Mouse (Mus musculus): ENCODE measurements around the gene Pdpk1.
"Not testable (repeated sequence)": the region's sequence is repeated elsewhere in the genome, so short reads cannot be mapped to it uniquely, and the experiment has no call there.

The Pdpk1 gene

DNA sequence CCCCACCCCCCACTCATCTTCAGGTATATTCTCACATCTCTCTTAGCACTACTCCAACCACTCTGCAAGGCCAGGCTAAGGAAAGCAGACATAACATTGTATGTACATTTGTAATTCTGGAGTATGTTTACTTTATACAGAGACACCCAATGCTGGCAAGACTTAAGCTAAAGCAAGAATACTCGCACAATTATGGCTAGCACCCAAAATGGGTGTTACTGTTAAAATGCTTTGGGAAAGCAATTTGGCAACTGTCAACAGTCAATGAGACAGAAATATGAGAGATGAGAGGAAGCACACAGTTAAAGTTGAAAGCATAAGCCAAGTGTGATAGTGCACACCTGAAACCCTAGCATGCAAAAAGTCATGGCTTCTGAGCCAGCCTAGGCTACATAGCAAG, 39.5 kb downstream of the Pdpk1 start:
- DNase-seq = no peak

DNA sequence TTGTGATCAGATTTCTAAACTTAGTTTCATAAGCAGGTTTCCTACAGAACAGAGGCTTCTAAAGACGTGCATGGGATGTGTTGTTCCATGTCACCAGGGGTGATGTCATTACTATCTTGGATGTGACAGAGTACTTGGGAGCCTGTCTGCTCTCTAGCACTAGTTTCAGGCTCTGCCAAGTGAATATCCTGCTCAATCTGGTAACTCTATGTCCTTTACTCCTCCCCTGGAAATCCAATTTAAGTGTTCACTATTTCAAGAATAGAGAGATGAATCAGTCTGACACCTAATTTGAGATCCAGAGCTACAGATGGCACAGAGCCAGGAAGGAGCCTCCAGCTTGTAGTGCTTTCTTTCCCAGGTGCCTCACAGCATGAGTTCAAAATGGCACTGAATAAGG, 41.8 kb downstream of the Pdpk1 start:
- no peak for DNase-seq

DNA sequence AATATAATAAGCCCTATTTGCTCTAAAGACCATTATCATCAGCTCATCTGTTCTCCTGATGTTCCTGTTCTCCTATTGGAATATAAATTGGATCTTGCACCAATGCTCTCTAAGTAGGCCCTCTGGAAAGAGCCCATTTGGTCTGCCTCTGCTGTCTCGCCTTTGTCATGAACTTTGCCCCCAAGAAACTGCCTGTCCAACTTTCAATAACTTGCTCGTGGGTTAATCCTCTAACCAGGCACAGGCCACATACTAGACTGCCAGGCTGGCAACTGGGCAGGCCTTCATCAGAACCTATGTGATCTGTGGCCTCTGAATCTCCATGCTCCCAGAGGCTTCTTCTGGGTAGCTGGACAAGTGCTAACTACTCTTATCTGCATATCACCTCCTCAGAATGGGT, 45.6 kb downstream of the Pdpk1 start:
- peak; percentile 57 to 59 for DNase-seq

DNA sequence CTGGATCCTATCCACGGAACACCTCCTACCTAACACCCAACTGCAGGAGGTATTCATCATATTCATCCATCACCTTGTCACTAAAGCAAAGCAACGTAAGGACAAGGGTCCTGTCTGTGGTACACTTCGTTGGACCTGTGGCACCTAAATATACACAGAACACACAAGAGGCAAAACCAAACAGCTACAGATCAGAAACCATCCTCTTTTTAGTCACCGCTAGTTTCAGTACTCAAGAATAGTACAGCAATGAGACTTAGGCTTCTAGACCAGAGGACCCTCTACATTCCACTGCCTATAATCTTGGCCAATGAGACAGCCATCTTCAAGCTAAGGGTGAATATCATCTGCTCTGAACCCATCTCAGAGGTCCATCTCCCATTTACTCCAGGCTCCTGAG, 52.4 kb downstream of the Pdpk1 start:
- DNase-seq = no peak

DNA sequence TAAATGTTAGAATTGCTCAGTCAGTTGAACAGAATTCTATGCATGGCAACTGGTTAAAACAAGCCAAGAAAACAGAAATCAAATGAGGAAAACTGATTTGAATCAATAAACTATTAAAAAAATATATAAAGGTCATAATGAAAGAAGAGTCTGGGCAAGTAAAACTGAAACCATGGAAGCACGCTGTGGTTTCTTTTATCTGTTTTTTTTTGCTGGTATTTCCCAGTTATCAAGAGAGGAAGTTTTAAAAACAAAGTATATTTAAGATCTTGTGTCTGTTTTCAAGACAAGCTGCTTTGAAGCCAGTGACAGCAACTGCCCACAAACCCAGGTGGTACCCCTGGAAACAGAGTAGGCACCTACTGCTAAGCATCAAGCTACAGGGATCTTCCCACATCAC, 60.1 kb downstream of the Pdpk1 start:
- DNase-seq = no peak

DNA sequence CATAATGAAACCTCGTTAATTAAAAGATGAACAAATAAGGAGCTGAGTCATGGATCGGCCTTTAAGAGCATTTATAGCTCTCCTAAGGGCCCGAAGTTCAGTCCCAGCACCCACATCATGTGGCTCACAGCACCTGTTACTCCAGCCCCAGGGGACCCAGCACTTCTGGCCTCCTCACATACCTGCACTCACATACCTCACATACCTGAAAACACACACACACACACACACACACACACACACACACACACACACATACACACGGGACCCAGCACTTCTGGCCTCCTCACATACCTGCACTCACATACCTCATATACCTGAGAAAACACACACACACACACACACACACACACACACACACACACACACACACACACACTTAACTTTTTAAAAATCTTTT, 64.3 kb downstream of the Pdpk1 start:
- DNase-seq = not testable (repeated sequence)

DNA sequence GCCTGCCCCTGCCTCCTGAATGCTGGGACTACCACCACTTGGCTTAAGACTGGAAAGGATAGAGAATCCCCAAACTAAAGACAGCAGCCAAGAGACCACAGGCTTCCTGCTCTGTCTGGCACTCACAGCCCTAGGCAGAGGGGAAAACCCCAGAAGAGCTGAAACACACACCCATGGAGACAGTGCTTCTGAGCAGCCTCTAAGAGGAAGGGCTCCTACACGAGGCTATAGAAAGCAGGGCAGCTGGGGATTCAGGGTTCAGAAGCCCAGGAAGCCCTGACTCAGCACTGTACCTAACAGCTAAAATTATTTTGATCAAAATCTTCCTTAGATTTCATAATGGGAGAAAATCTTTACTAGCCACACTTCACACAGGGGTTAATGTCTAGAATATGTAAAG, 66.1 kb downstream of the Pdpk1 start:
- no peak for DNase-seq

DNA sequence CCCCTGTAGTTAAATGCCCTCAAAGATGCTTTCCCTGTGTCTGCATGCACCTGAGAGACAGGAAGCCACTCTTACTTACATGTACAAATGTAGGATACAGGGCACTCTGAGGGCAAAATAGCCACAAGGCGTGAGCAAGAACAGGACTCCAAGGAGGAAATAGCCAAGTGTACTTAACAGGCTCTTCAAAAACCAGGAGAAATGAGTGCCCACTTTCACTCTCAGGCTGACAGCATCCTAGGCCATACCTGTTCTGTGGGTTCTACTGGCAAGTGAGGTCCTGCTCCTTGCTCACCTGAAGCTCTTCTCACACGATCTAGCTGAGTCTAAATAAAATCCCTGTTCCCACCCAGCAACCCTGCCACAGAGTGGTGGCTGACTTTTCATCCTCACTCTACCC, 73.6 kb downstream of the Pdpk1 start:
- no peak for DNase-seq

DNA sequence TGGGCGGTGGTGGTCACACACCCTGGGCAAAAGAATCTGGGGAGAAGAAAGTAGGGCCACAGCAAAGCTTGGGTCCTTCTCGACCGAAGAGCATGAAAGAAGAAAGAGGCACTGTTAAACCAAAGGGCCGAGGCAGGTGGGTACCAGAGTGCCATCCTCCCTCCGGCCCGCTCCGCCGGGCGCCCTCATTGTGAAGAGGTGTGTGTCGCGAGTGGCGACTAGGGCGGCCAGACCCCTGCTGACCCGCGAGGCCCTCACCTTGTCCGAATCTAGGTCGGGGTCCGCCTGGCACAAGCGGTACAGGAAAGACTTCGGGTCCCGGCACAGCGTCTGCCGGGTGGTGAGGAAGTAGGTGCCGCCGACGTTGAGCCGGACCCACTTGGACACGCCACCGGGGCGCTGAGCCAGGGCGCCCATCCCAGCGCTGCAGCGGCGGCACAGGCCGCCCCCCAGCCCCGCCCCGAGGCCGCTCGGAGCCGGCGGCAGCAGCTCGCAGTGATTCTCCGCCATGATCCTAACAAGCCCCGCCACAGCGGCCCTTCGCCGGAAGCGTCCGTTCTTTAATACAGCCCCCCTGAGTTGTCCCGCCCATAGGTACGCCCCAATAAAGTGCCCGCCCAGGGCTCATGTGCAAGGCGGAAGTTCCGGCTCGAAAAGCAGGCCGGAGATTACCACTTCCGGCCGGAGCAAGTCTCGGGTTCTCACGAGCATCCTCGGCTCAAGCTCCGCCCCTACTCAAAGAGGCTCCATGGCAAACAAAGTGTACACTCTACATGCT, 77.6 kb downstream of the Pdpk1 start, which contains the start of gene Kctd5:
Gene Kctd5 (minus strand): TSS at position 567 of the 778 bp plus-strand sequence.
- peak; percentile 92 to 95 for DNase-seq

DNA sequence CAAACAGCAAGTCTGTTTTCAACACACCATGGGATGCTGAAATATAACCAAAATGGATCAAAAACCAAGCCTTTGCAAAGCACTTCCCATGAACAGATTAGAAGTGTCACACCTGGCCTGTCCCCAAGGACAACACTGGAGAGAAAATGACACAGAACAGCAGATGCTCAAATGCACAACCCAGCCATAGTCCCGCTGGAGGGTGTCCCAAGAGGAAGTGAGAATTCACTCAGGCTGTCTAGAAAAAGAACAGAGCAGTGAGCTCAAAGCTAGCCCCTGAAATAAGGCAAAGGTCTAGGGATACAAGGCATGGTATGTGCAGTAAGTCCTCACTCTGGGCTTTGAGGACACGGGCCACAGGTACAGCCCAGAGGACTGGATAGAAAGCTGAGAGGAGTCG, 81.2 kb downstream of the Pdpk1 start:
- no peak for DNase-seq

DNA sequence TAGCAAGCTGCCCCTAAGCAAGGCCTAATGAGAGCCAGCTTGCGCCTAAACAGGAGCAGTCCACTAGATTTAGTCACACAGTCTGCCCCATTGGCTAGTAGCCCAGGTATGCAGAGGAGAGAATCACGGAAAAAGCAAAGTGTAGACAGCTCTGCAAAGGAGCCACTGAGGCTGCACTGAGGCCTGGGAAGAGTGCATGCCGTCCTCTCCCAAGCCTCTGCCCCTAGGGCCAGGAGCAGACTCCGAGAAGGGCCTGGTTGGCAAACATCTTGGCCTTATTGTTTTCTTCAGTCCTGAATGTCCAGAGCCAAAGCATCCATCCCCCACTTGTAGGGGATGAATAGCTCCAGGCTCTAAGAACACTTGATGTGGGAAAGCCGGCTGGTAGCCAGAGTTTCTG, 82.5 kb downstream of the Pdpk1 start:
- no peak for DNase-seq

DNA sequence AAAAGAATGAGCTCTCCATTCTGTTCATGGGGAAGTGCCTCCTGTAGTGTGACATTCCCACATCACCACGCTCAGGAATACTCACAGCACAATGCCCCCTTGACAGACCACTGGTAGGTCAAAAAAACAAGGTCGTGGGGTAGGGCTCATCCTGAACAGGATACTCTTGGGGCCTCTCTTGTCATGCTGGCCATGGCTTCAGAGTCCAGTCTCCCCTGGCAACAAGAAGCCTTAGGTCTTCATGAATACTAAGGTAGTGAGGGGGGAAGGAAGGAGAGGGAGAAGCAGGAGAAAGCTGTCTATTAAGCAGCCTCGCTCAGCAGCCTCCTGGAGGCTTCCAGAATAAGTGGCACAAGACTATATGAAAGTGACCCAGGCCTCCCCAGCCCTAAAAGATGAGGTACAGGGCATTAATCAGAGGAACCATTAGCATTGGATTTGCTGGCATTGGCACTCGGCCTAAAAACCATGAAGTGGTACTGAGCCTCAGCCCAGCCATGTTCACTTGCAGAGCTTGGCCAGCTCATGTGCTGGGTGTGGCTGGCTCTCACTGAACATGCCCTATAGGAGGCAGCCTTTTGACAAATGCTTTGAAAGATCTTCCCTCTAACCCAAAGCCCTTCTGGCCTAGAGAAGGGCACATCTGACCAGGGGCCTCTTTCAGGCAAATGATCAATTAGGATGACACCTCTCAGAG, 88.1 kb downstream of the Pdpk1 start:
- DNase-seq = no peak

DNA sequence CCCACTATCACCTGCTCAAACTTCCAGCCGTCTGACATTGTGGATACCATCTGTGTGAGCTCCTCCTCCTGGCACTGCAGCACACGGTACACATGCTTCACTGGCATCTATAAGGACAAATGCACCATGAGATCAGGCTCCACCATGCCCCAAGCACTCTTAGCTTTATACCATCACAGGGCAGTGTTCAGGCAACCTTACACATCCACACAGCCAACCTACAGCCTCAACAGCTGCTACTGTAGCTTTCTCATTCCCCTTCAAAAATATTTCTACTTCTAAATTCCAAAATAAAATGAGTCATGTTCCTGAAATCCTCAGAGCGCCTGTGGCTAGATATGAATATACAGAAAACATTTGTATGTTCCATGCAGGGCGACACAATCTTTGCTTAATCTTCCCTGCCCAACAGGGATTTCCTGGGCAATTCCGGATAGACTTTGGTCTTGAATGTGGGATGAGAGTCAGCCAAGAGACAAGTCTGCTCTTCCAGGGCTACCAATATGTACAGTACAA, 92.9 kb downstream of the Pdpk1 start:
- no peak for DNase-seq

DNA sequence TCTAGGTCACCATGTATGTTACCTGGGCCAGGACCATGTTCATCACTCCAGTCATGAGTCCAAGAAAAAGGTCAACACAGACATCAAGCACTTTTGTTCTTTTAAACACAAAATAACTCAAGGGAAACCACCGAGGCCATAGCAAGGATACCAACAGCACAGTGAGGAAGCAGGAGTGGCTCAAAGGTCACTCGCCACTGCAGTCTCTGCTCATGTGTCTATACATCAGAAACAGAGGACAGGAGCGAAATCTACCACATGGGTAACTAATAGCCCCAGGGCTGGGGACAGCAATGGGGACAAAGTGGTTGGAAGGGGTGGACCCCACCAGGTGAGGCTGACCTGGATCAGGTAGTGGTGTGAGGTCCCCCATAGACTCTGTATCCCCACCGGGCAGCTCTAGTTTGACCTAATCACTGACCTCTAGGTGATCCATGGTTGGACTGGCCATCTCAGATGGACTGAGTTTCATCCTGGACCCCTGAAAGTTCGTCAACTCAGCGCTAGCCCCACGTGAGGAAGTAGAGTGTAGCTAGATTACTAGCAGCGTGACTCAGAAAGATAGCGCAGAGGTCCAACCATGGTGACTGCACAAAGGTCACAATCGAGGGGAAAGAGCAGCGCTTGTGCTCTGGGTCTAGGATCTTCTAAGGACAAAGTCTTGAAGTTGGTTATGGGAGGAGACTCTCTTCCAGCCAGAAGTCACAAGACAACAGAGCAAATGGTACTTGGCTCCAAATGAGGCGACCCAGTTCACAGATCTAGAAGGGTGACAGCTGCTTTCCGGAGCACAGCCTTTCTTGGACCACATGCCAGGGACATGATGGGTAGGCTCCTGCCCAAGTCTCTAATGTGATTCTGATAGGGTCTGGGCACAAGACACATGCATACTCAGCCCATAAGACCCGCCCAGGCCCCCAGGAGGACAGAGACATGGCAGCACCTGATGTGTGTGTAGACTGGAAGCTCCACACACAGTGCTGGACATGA, 93.8 kb downstream of the Pdpk1 start:
- peak; percentile 21 to 30 for DNase-seq

DNA sequence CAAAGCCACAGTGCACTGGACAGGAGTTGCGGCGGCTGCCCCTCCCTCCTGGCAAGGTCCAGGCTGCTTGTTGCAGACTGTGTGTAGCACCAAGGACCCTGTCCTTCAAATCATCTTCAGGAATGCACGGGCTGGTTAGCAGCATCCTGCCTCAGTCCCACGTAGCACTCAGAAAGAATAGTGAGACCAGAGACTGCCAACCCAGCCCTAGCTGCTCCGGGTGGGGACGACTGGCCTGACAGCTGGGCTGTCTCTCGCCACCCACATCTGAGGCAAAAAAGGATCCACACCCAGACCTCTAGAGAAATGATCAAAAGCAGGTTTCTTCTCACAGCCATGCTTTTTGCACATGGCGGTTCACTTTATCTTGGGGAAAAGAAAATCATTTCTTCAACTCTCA, 101.7 kb downstream of the Pdpk1 start:
- no peak for DNase-seq

DNA sequence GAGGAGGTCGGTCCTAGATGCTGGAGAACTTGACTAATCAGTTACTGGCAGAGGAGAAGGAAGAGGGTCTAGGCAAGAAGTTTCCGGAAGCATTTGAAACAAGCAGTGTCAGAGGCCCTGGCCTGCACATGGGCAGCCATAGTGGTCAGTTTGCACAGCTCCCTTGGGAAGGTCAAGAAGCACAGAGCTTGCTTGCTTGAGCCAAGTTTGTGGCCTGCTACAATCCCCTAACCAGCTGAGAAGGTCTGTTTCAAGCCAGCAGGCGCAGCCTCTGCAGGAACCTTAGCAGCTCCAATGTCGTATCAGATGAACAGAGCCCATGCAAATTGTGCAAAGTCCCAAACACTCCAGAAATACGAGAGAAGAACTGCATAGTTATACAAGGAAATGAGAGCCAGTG, 102.7 kb downstream of the Pdpk1 start:
- DNase-seq = no peak

DNA sequence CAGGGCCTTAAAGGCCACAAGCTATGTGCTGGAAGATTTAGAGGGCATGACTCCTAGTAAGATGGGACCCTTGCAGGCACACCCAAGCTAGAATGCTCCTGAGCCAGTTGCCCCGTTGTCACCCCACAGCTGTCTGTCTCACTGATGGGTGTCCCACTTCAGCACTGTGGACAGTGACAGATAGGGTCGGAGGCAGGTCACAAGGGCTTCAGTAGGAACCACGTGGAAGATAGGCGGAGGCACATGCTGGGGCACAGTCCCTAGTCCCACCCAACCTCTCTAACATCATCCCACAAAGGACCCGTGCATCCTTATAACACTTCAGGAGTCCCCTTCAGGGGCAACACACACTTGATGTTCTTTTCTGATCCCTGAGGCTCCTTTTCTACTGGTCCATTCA, 104.7 kb downstream of the Pdpk1 start:
- no peak for DNase-seq

DNA sequence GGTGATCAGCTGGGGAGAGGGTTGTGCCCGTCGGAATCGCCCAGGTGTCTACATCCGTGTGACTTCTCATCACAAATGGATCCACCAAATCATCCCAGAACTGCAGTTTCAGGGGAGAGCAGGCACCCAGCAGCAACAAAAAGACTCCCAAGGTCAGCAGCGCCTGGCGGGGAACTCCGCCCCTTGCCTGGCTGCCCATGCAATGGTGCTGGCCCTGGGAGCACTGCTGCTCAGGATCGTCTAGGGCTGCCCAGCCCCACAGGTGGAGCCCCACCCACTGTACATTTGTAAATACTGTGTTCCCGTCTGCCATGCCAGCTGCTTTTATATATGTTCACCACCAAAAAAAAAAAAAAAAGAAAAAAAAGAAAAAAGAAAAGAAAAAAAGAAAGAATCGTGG, 105.1 kb downstream of the Pdpk1 start:
- DNase-seq = no peak

DNA sequence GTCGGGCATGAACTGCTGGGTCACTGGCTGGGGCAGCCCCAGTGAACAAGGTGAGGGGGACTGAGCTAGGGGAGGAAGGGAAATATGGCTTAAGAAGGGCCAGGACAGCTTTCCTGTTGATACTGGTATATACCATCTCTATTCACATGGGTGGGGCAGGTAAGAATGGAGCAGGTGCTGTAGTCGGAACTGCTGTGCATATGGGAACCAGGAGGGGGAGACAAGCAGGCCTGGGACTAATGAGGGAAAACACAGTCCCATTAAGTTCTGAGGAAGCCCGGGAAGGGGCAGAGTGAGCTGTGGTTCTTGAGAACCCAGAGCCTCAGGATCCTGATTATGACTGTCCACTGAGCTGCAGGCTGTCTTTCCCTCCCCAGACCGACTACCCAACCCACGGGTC, 106.2 kb downstream of the Pdpk1 start:
- no peak for DNase-seq

DNA sequence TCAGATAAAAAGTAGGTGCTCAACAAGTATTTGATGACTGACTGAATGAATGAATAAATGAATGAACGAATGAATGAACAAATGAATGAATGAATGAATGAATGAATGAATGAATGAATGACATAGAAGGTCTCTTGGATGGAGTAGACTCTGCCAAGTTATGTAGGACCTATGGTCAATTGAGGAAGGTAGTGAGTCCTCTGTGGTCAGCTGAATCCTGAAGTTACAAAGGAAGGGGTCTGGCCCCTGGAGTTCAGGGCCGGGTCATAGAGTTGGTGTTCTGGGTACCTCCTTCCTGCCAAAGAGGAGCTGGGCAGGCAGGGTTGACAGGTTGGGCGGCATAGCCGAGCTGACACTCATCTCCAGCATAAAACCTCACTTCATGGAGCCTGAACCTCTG, 112.9 kb downstream of the Pdpk1 start, which contains the start of gene Prss27:
Gene Prss27 (plus strand): TSS at position 301 of the 400 bp plus-strand sequence.
- no peak for DNase-seq

DNA sequence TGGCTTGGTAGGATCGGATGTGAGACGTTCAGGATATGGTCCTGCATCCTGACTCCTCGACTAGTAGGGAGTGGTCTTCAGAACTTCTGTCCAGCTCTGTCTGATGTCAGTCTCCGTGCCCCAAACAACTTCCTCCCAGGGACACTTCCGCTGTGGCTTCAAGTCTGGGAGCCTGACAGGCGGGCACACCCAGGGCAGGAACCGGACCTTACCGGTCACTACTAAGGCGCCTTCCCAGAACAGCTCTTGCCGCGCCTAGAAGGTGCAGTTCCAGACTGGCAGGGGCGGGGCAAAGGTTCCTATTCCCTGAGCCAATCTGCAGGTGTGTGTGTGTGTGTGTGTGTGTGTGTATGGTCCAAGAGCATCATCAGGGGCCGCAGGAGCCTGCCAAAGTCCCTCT, 113.4 kb downstream of the Pdpk1 start:
- no peak for DNase-seq

DNA sequence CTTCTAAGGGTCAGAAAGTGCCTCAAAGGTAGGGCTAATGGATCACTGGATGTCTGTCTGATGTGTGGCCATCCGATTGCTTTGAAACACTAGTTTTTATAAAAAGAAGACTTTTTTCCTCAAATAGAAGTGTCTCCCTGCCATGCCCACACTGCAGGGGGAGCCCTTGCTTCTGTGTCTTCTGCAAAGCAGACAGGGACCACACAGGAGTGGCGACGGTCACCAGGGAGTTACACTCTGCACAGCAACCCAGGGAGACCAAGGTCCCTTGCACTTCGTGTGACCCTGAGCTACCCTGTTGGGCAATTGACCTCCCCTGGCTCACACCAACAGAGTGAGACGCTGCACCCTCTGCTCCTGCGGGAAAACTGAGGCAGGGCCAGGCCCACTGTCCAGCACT, 113.8 kb downstream of the Pdpk1 start:
- DNase-seq = no peak

DNA sequence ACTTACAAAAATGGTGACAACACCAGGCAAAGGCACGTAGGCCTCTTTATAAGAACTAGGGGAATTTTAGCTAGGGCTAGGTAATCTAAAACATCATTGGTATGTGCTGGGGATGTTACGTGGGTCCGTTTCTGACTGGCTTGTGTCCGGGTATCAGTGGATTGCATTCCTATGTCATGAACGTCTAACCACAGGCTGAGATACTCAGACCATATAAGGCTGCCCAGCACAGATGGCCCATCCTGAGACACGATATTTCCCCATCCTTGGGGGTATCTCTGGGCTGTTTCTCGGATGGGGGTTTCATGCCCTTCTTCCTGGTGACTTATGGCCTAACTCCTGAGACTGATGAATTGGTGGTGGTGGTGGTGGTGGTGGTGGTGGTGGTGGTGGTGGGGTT, 115.6 kb downstream of the Pdpk1 start:
- DNase-seq = no peak
